Mouse (Mus musculus) cerebellum, postnatal 4 days (tissue): ENCODE measurements around the gene Trpm8.

Source experiments
- DNase-seq, 2 experiments: peaks; one replicate each; pipeline ENCODE4 v3.0.0; 2022; ENCODE audit warnings: low spot score in 2 of 2, mixed read lengths in 1 of 2

Trpm8 gene

DNA sequence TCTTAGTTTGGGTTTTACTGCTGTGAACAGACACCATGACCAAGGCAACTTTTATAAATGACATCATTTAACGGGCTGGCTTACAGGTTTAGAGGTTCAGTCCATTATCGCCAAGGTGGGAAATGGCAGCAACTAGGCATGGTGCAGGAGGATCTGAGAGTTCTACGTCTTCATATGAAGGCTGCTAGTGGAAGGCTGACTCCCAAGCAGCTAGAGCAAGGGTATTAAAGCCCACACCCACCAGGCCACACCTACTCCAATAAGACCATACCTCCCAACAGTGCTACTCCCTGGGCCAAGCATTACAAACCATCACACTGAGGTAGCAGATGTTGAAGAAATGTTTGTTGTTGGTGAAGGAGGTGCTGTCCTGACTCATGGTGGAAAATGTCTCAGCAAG is 78.2 kb downstream of the Trpm8 start:
- DNase-seq: no peak

DNA sequence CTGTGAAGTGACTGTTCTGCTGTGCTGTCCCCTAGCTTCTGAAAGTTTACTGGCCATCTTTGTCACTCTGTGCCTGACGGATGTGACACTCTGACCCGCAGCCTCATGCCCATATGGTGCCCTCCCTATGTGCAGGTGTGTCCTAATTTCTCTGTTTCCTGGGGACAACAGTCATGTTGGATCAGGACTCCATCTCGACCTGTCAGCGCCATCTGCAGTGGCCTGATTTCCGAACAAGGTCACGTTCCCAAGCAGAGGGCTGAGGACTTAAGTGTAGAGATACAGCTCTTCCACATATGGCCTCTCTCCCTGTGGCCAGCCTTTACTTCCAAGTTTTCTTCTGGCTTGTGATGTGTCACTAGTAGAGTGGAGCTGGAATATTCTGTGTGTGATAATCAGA is 79.2 kb downstream of the Trpm8 start:
- DNase-seq: no peak

- DNase-seq: peak; percentile 51 to 74
Observed at GRCm38 (mm10) chr1:88357458-88358090, 80.1 kb downstream of the Trpm8 start.

DNA sequence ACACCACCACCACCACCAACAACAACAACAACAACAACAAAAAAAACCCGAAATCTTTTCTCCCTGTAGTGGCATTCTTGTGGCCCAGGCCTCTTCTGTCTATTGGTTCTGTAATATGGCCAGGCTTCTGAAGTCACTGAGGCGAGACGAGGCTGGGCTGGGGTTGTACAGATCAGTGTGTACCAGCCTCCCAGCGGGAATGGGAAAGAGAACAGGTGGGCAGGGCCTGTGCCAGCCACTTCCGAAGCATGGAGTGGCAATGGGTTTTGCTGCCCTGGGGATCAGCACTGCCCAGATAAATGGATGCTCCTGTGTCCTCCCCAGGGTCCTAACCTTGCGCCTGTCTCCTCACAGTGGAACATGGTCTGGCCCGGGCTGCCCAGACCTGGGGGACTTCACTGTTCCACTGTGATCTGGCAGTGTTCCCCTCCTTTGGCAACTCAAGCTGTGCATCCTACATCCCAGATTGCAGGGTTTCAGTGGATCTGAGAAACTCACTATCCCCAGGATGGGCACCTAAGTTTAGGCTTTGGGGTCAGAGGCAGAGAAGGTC is 80.7 kb downstream of the Trpm8 start:
- DNase-seq: peak in 1 of 2 experiments; percentile 15

- no peak for DNase-seq
Observed at GRCm38 (mm10) chr1:88361085-88361484, 83.6 kb downstream of the Trpm8 start.

- peak in 1 of 2 experiments; percentile 8 for DNase-seq
Observed at GRCm38 (mm10) chr1:88366881-88367644, 89.6 kb downstream of the Trpm8 start.

DNA sequence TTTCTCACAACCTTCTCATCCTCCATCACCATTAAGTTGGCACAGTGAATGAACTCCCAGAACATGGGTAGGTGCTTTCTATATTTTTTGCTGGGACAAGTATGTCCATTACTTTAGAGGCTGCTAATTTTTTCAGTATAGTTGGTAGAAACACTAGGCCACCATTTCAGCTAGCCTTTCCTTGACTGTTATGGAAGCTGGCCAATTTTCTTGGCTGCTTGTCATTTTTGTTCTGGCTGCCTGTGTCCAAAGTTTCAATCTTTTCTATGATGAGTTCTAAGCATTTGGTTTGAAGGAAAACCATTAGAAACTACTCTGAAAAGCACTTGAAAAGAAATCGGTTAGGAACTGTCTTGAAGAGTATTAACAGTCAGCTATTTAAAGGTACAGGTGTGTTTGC is 101.0 kb downstream of the Trpm8 start:
- no peak for DNase-seq

- no peak for DNase-seq
Observed at GRCm38 (mm10) chr1:88391632-88392031, 114.2 kb downstream of the Trpm8 start.

- DNase-seq: no peak
Observed at GRCm38 (mm10) chr1:88393321-88393720, 115.9 kb downstream of the Trpm8 start.

DNA sequence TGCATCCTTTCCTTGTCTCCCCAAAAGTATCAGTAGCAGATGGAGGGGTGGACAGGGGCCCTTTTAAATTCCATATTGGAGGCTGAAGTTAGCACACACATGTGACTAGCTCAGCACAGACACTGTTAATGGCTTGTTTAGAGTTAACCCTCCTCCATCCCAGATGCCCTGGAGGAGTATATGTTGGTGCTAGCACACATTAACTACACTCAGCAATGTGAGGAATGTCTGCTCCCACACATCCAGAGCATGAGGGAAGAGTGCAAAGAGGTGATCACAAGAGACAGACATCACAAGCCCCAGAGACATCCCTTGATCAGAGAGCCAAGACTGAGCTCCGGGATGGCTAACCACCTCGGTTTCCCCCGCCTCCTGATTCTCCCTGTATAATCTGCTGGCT is 125.9 kb downstream of the Trpm8 start:
- no peak for DNase-seq

DNA sequence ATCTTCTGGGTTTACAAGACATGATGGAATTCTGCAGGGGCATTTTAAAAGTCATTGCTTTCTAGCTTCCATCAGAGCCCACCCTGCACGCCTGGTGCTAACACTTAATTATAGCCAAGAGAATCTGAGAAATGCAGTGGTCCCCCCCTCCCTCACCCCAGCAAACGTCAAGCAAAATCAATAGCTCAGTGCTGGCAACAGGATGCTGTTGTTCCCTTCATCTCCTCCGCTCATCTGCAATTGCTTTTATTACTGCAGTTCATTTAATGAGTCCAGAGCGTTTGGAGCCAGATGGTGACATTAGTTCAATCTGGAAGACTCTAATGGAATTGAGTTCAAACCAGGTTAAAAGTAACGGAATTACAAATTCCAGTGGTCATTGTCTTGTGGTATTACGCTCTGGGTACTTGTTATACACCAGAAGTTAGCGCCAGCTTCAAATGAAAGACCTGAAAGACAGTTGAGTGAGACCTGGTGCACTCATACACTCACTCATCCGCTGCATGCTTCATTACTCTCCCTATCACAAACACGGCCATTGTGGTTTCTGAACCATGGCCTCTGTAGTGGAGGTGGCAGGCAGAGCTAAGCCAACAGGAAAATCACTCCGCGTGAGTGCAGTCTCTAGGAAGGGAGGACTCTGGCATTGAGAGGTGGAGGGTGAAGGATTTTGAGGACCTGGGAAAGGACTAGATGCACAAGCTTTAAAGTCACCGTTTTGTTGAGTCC is 128.8 kb downstream of the Trpm8 start:
- DNase-seq: no peak

DNA sequence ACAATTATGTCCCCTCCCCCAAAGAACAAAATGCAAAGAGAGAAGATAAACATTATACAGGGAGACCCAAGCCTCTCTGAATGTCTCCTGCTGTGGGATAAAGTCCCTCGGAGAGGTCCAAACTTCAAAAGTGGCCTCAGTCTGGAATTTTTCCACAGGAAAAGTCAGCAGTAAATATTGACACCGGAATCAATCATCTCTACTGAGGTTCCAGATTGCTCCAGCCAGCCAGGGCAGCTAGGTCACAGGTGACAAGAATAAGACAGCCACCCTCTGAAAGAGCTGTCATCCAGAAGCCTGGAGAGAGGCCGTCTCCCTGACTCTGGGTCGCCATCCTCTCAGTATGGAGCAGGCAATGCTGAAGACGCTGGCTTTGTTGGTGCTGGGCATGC is 129.3 kb downstream of the Trpm8 start, which contains the start of gene Spp2:
TSS of gene Spp2 (plus strand) at position 155 of the 392 bp plus-strand sequence.
- DNase-seq: no peak

DNA sequence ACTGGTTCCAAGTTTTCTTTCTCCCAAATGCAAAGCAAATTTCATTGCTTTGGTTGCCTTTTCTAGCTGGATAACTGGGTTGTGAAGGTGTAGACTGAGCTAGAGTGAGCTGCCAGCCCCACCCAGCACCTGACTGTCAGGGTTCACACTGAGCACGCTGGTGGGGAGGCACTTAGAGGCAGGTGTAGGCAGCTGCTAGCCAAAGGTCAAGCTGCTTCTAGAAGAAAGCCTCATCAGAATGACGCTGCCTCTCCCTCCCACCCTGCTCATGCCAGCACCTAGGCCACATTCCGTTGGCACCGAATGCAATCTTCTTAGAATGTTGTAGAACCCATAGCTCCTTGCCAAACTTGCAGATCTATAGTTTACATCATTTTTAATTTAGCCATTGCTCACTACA is 130.9 kb downstream of the Trpm8 start:
- no peak for DNase-seq

DNA sequence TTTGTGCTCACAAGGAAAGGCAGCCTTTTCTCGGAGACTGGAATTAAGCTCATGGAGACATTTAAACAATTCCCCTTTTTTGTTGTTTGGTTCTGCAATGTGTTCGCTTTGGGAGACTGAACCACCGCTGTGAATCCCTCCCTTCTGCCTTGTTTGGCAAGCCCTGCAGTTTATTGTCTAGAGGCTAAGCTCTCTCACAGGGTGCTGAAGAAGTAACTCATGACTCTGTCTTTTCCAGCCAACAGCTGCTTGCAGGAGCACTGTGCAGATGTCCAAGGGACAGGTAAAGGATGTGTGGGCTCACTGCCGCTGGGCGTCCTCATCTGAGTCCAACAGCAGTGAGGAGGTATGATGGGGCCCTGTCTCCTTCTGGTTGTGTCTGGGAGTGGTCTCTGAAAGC is 134.6 kb downstream of the Trpm8 start:
- DNase-seq: no peak

DNA sequence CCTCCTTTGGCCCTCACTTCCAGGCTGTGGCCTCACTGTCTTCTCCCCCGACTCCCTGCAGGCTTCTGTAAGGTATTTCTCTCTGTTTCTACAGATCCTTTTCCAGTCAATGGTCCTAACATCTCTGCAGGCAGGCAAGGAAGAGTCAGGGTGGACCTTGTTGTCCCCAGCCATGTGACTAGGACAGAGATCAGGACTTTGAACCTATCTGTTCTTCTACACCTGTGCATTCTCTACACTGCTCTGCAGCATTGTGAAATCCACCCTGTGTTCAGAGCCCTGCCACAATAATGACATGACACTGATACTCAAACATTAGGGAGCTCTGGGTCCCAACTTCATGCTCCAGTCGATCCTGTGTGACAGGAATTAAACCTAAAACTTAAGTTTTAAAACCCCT is 141.5 kb downstream of the Trpm8 start:
- DNase-seq: no peak

DNA sequence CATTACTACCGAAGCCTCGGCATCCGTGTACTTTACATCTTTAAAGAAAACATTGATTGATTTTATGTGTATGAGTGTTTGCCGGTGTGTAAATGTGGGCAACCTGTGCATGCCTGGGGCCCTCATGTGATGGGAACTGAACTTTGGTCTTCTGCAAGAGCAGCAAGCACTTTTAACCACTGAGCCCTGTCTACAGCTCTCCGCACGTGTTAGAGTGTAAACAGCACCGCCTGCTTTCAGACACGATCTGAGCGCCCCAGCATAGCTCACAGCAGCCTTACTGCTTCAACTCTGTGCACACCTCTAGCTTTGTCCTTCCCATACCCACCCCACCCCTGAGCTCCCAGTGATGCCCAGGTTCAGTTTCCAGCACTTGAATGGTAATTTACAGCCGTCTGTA is 144.6 kb downstream of the Trpm8 start:
- no peak for DNase-seq

DNA sequence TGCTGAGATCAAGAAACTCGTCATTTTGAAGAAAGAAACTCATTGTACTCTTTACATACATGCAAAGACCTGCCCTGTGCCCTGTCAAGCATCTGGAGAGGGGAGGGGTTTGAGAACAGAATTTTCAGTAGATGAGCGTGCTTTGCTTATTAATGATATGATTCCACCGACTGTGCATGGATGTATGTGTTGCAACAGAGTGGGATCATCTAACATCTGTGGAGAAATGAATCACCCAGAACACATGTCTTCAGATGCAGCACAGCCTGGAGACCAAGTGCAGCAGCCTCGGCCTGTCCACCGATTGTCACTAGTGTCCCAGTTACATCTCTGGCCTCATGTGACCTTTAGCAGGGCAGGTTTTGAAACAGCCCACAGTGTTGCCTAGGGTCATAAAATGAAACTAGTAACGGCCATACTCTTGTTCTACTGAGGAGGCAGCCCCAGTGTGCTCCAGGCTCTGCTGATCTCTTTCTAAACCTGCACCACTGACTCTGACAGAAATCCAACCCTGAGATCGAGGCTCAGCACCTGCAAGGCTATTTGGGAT is 145.5 kb downstream of the Trpm8 start:
- no peak for DNase-seq

GRCm38 (mm10) chr1:88424602-88425252 is 147.3 kb downstream of the Trpm8 start:
- DNase-seq: peak; percentile 83 to 84

GRCm38 (mm10) chr1:88427987-88428741 is 150.7 kb downstream of the Trpm8 start:
- no peak for DNase-seq

DNA sequence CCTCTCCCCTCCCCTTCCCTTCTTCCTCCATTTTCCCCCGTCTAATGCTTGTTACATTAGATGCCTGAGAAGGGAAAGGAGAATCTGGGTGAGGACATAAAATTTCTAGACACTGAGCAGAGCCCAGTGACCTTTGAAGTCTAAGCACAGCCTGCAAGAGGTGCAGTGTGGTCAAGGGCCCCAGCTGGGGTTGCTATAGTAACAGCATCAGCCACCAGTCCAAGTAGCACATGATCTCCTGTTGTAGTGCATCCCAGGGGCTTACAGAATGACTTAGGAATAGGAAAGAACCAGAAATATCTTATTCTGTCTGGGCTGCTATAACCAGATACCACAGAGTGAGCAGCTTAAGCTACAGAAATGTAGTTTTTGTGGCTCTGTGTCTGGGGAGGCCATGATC is 152.0 kb downstream of the Trpm8 start:
- no peak for DNase-seq

DNA sequence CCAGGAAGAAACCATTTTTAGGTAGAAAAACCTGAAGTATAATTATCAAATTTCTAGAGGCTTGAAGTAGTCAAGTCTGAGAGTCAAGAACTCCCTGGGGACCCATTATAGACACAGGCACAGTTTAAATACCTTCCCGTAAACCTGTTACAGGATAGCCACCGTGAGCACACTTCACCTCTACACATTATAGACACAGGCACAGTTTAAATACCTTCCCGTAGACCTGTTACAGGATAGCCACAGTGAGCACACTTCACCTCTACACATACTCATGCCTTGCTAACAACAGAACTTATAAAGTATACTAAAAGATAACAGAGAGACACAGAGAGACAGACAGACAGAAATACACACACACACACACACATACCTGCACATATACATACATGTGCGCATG is 153.8 kb downstream of the Trpm8 start:
- no peak for DNase-seq
